Mouse (Mus musculus): ENCODE measurements around the gene Mgll. TPM values are rescaled to one million over a fixed set of nuclear protein-coding genes. Genes with fewer than 3 reads are reported as not detected.

Mgll gene
- polyA plus RNA-seq (2015; fragmentation: Nextera tagmentation; extraction: Ambion mirVana) = 75.8 and 76.7 TPM in 2 replicates

DNA sequence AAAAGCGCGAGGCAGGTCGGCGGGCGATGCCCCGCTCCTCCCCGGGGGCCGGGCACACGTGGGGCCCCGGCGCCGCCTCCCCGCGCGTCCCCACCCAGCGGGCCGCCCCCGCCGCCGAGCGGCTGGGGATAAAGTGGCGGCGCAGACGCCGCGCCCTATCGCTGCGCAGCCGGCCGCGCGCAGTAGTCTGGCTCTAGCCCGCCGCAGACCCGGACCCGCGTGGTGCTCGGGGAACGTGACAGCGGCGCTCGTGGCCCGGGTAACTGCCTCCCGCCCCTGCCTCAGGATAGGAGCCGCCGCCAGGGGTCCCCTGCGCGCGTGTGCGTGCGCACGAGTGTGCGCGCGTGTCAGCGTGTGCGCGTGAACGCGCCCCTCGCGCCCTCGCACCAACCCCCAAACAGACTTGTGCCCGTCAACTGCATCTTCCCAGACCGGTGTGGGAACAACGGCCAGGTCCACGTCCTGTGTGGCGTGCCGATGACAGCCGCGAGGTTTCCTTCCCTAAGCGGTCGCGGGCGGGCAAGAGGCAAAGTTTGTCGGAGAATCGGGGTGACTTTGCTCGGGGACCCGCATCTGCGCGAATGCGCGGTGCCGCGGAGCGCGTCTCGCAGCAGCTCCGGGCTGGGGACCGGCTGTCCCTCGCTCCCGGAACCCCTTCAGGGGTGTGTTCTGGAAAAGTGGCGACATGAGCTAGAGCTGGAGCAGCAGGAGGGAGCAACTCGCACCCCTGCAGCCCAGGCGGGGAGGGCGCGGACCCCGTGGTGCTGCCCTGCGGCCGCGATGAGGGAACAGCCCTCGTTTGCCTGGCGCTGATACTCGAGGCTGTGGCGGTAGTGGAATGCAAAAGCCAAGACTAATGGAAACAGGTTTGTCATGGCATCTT is at the start of gene Mgll:
Gene Mgll (plus strand): TSS at position 100 of the 883 bp plus-strand sequence.
- under 1% methylated on average over 104 of the region's 105 CpGs for WGBS
- peak; percentile 85 for ATAC-seq (ENCODE audit: borderline replicate concordance, extremely low read depth, low FRiP score, low TSS enrichment)
- H3K4me3 ChIP-seq = peak within 1 kb of the TSS; percentile 79

DNA sequence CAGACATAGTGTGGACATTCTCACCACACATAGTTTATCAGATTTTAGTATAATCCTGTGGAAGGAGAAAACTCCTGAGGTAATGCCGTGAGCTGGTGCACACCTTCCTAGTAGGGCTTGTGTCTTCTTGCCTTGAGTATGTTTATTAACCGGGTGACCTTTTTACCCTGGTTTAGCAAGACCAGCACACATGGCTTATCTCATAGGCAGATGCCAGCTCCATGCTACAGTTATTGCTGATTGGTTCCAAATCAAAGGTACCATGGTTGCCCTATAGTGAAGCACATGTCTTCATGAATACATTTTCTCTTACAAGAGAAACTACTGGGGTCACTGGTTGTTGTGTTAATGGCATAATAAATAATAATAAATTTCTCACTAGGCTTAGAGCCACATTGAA is 48.4 kb upstream of the Mgll start:
- Histone ChIP-seq H3K9ac (no peak overlapping the region), H3K36me3 (no peaks in the 10 kb centered on the region), H3K27ac (no peak overlapping the region), H3K27me3 (no peaks in the 10 kb centered on the region), H3K4me1 (no peaks in the 10 kb centered on the region), H3K9me3 (no peaks in the 10 kb centered on the region), H3K4me3 (no peak overlapping the region), H3K4me2 (no peak overlapping the region)
- WGBS = 80% methylated on average over 2 of the region's 2 CpGs
- no peak for ATAC-seq (ENCODE audit: borderline replicate concordance, extremely low read depth, low FRiP score, low TSS enrichment)

More for the DNA sequence above, at the start of gene Mgll:
- Histone ChIP-seq H3K9me3 (no peaks in the 10 kb centered on the region), H3K27ac (peak within 1 kb of the TSS; percentile 42), H3K27me3 (0 out of 2 replicates have a peak, but pooled peaks cover 3% of the 10 kb centered on the region), H3K36me3 (no peaks in the 10 kb centered on the region; the same call in 1 of the 2 replicates), H3K4me1 (peaks cover 38% of the 10 kb centered on the region), H3K9ac (peak within 1 kb of the TSS; percentile 67), H3K4me2 (peak within 1 kb of the TSS; percentile 83)

DNA sequence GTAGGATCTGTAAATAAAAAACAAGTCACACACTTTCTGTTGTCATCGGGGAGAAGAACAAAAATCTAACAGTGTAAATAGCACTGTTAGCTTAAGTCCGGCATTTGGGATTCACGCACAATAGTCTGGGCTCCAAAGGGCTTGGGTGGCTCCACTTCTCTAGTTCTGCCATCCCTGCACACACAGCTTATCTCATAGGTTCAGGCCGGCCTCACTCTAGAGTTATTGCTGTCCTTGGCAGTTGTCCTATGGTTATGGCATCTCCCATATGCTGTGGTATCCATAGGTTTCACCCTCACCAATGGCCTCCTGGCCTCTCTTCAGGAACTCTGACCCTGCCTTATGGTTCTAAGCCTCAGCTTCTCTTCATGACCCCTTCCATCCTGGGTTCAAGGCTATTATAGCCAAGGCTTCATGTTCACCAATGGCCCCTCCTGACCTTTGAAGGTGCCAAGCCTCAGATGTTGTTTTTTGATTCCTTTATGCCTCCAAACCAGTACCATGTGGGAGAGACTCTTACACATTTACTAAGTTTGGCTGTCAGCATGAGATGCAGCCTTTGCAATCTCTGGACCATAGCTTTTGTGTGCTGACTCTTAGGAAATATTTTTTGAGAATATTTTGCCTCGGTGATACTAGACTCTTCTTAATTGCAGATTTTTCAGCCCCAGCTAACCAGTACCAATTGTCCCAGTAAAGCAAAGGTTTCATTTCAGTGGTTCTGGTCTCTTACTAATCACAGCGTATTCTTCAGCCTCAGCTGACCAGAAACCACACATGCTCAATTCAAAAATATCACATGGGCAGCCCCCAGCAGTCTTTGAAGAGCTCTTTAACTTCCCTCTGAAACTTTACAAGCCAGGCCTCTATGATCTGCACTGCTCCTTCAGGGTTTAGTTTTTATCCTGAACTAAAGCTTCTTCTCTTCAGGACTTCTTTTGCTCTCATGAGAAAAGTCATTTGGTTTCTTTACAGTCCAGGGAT is 47.2 kb upstream of the Mgll start:
- no peaks in the 10 kb centered on the region for H3K4me1 ChIP-seq
- H3K27me3 ChIP-seq = no peaks in the 10 kb centered on the region
- H3K4me2 ChIP-seq = no peak overlapping the region
- 86% methylated on average over 6 of the region's 6 CpGs for WGBS
- ATAC-seq (ENCODE audit: borderline replicate concordance, extremely low read depth, low FRiP score, low TSS enrichment) = no peak
- H3K9me3 ChIP-seq = no peaks in the 10 kb centered on the region
- no peaks in the 10 kb centered on the region for H3K36me3 ChIP-seq
- no peak overlapping the region for H3K4me3 ChIP-seq
- no peak overlapping the region for H3K9ac ChIP-seq
- H3K27ac ChIP-seq = no peak overlapping the region

DNA sequence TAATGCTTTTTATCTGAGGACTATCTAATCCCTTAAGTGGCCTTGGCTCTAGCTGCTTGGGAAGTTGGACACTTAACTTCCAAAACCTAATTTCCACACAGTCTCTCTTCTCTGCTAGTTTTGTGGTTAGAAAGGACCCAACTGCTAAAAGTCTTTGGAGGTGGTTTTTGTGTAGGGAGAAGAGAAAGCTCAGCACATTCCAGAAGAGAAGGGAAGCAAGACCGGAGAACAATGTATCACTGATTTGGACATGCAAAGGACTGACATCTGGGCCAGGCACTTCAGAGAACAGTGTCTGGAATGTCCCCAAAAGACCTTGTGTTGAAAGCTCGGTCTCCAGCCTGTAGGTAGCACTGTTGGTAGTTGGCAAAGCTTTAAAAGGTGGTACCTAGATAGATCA is 46.5 kb upstream of the Mgll start:
- Histone ChIP-seq H3K36me3 (no peaks in the 10 kb centered on the region), H3K4me3 (no peak overlapping the region), H3K4me1 (peaks cover 5% of the 10 kb centered on the region; the same call in 1 of the 2 replicates), H3K4me2 (no peak overlapping the region), H3K9me3 (no peaks in the 10 kb centered on the region), H3K9ac (no peak overlapping the region), H3K27ac (no peak overlapping the region), H3K27me3 (no peaks in the 10 kb centered on the region)
- WGBS = 63% methylated on average over 2 of the region's 2 CpGs
- no peak for ATAC-seq (ENCODE audit: borderline replicate concordance, extremely low read depth, low FRiP score, low TSS enrichment)

DNA sequence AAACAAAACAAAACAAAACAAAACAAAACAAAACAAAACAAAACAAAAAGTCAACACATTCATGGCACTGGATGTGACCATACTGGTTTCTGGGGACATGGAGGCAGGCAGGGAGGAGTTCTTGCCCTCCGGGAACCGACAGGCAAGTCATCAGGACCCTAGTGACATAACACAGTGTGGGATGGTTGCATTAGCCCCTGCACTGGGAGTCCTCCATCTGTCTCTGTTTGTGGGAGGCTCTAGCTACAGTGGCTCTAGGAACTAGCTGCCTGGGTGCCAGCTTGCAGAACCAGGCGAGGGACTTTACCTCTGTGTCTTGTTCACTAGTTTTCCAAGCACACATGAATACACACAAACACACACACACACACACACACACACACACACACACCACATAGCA is 43.2 kb upstream of the Mgll start:
- Histone ChIP-seq H3K27ac (no peak overlapping the region), H3K4me2 (no peak overlapping the region), H3K27me3 (no peaks in the 10 kb centered on the region), H3K9me3 (no peaks in the 10 kb centered on the region), H3K9ac (no peak overlapping the region), H3K4me1 (peaks cover 14% of the 10 kb centered on the region), H3K36me3 (no peaks in the 10 kb centered on the region), H3K4me3 (no peak overlapping the region)
- WGBS = 78% methylated on average over 3 of the region's 3 CpGs
- ATAC-seq (ENCODE audit: borderline replicate concordance, extremely low read depth, low FRiP score, low TSS enrichment) = no peak

DNA sequence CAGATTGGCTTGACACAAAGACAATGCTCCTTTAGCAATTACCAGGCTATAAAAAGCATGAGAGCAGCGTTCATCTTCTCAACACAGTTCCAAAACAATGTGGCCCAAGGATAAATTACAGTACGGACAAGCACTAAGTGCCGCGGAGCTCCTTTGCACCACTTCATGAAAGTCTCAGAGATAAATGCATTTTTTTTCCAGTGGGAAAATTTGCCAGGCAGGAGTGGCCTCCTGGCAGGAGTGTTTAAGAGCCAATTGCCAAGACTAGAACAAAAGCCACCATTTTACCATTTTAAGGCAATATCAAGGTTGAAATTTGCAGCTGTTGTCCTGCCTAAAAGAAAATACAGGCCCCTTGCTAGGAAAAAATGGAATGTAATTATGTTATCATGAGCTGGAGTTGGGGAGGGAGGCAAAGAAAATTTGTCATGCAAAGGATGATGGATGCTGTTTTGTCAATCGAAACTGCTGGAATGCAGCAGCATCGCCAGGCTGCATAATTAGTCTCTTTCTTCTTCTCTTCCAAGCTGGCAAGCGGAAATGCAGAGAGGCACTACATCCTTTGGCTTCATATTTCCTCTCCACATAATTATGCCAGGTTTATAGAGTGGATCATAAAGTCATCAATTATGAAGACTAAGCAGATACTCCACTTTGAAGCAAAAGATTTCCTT is 40.7 kb upstream of the Mgll start:
- no peak overlapping the region for H3K4me3 ChIP-seq
- 33% methylated on average over 7 of the region's 7 CpGs for WGBS
- no peaks in the 10 kb centered on the region for H3K9me3 ChIP-seq
- H3K27ac ChIP-seq = no peak overlapping the region
- no peaks in the 10 kb centered on the region for H3K36me3 ChIP-seq
- H3K27me3 ChIP-seq = no peaks in the 10 kb centered on the region
- H3K9ac ChIP-seq = no peak overlapping the region
- peaks cover 31% of the 10 kb centered on the region for H3K4me1 ChIP-seq
- ATAC-seq (ENCODE audit: borderline replicate concordance, extremely low read depth, low FRiP score, low TSS enrichment) = no peak
- no peak overlapping the region for H3K4me2 ChIP-seq

DNA sequence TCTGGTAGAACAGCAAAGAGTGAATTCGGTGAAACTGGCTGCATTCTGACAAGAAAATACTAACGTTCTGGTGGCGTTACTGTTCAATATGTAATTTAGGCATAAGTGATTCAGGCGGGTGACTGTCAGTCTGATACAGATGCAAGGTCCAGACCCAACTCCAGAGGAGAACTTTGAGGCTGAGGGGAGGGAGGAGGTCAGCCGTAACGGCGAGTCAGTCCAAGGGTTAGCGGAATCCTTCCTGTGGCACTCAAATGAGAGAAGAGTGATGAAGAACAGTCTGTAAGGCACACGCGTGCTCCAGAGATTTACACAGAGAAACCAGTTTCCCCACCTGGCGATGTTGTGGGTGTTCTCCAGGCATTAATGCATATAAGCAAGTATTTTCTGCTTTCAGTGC is 36.0 kb upstream of the Mgll start:
- no peak overlapping the region for H3K4me3 ChIP-seq
- 45% methylated on average over 11 of the region's 11 CpGs for WGBS
- no peaks in the 10 kb centered on the region for H3K9me3 ChIP-seq
- no peak overlapping the region for H3K4me2 ChIP-seq
- H3K4me1 ChIP-seq = peaks cover 38% of the 10 kb centered on the region
- H3K27ac ChIP-seq = peak overlapping the region; percentile 93
- no peaks in the 10 kb centered on the region for H3K27me3 ChIP-seq
- no peak overlapping the region for H3K9ac ChIP-seq
- ATAC-seq (ENCODE audit: borderline replicate concordance, extremely low read depth, low FRiP score, low TSS enrichment) = peak; percentile 28; the same call in 1 of the 2 replicates
- H3K36me3 ChIP-seq = no peaks in the 10 kb centered on the region

DNA sequence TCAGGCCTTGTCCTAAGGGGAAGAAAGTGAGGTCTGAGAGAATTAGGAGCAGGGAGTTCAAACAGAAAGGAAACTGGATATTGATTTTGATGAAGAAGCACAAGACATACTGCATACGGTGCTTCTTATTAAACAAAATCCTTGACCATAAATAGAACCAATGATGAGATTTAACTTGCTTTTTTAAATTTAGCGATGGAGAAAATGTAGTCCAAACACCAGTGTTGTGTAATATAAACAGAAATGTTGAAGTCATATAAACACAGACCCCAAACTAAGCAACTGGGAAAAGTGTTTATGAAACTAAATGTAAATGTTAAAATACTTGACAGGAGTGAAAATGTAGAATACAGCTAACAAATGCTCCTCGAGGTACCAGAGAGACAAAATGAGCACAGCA is 35.5 kb upstream of the Mgll start:
- Histone ChIP-seq H3K27me3 (no peaks in the 10 kb centered on the region), H3K9ac (no peak overlapping the region), H3K27ac (peak overlapping the region; percentile 93), H3K4me1 (peaks cover 33% of the 10 kb centered on the region), H3K4me2 (no peak overlapping the region), H3K36me3 (no peaks in the 10 kb centered on the region), H3K9me3 (no peaks in the 10 kb centered on the region), H3K4me3 (no peak overlapping the region)
- ATAC-seq (ENCODE audit: borderline replicate concordance, extremely low read depth, low FRiP score, low TSS enrichment) = peak; percentile 69; the same call in 1 of the 2 replicates
- 27% methylated on average over 3 of the region's 3 CpGs for WGBS

DNA sequence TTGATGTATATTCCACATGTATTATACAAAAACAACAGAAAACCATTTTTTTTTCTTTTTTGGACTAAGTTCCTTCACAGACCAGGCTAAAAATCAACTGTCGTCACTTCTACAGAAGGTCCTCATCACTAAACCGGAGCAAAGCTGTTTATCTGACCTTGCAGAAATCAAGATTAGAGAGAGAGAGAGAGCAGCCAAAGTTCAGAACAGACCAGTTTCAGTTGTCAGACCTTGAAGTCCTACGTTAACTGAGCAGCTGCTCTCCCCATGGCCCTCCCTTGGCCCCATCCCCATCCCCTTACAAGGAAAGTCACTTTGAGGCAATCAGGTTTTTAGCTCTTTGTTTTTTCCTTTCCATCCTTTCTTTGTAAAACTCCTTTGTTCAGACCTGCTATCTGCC is 34.0 kb upstream of the Mgll start:
- Histone ChIP-seq H3K4me1 (peaks cover 29% of the 10 kb centered on the region), H3K9me3 (no peaks in the 10 kb centered on the region), H3K27me3 (no peaks in the 10 kb centered on the region), H3K4me3 (no peak overlapping the region), H3K36me3 (no peaks in the 10 kb centered on the region), H3K9ac (no peak overlapping the region), H3K27ac (peak overlapping the region; percentile 78), H3K4me2 (no peak overlapping the region)
- 36% methylated on average over 3 of the region's 3 CpGs for WGBS
- ATAC-seq (ENCODE audit: borderline replicate concordance, extremely low read depth, low FRiP score, low TSS enrichment) = peak; percentile 85

DNA sequence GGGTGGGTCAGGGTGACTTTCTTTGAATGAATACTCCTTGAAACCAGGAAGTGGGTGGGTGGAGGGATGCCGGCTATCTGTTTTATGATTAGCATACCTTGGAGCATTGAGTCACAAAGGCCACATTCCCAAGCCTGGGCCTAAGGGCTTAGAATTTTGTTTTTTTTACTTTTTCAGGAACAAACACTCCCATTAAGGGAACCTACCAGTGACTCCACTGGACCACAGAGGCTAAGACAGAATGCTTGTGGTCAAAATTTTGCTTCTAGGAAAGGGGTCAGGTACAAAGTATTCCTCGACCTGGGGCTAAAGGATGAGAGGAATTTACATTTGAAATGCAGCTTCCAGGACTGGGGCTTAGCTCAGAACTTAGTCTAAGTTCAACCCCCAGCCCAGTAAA is 32.9 kb upstream of the Mgll start:
- no peak overlapping the region for H3K27ac ChIP-seq
- no peaks in the 10 kb centered on the region for H3K36me3 ChIP-seq
- peaks cover 29% of the 10 kb centered on the region for H3K4me1 ChIP-seq
- H3K9me3 ChIP-seq = no peaks in the 10 kb centered on the region
- no peak overlapping the region for H3K9ac ChIP-seq
- H3K4me2 ChIP-seq = no peak overlapping the region
- ATAC-seq (ENCODE audit: borderline replicate concordance, extremely low read depth, low FRiP score, low TSS enrichment) = no peak
- H3K27me3 ChIP-seq = no peaks in the 10 kb centered on the region
- no peak overlapping the region for H3K4me3 ChIP-seq
- WGBS = 88% methylated on average over 2 of the region's 2 CpGs

DNA sequence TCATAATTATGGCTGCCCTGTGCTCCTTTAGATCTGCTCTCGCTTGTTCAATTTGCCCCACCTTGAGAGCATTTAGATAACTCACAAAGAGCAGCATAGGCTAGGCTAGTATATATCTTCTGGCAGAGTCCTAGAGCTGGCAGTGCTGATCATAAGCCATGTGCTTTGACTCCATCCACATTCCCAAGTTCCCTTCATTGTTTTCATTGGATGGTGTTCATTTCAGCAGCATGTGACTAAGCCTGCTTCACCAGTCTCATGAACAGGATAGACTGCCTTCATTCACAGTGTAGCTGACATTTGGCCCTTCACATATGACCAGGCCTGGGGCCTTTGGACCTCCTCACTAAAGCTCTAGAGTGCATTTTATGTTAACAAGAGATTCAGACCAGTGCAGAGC is 21.3 kb upstream of the Mgll start:
- H3K9ac ChIP-seq = no peak overlapping the region
- no peaks in the 10 kb centered on the region for H3K4me1 ChIP-seq
- H3K4me3 ChIP-seq = no peak overlapping the region
- H3K36me3 ChIP-seq = no peaks in the 10 kb centered on the region
- H3K9me3 ChIP-seq = no peaks in the 10 kb centered on the region
- no peak for ATAC-seq (ENCODE audit: borderline replicate concordance, extremely low read depth, low FRiP score, low TSS enrichment)
- no peaks in the 10 kb centered on the region for H3K27me3 ChIP-seq
- no peak overlapping the region for H3K4me2 ChIP-seq
- no peak overlapping the region for H3K27ac ChIP-seq
- 77% methylated on average over 1 of the region's 1 CpGs for WGBS
